Mouse (Mus musculus) embryonic facial prominence, embryonic 14.5 days (tissue): ENCODE measurements around the gene Tmem214. TPM values are rescaled to one million over a fixed set of nuclear protein-coding genes. Genes with fewer than 3 reads are reported as not detected.
"Not testable (repeated sequence)": the region's sequence is repeated elsewhere in the genome, so short reads cannot be mapped to it uniquely, and the experiment has no call there.

Source experiments
- ATAC-seq: fragments of 200-750 bp; cut with Nextera tagmentation; 2 replicates; pipeline ENCODE4 v1.8.0; 2017; ENCODE audit warnings: low read depth, moderate number of reproducible peaks, moderate TSS enrichment
- DNase-seq: peaks from one replicate; pipeline ENCODE4 v3.0.0-alpha.2; 2015; ENCODE audit warnings: low spot score
- H3K27ac ChIP-seq: fragments of 300-500 bp; sonication (generic); replicated peaks from 2 replicates; pipeline ENCODE4 v1.5.1; 2014; ENCODE audit warnings: low read depth, mild to moderate bottlenecking, low read length, moderate library complexity
- H3K27me3 ChIP-seq: fragments of 300-500 bp; sonication (generic); replicated peaks from 2 replicates; pipeline ENCODE4 v1.6.1; 2014; ENCODE audit warnings: low read length; ENCODE audit not compliant: control insufficient read depth, insufficient read depth
- H3K36me3 ChIP-seq: fragments of 300-500 bp; sonication (generic); 2 replicates; pipeline ENCODE4 v1.6.1; 2014; ENCODE audit warnings: low read length, mixed read lengths; ENCODE audit not compliant: control insufficient read depth, insufficient read depth
- H3K4me1 ChIP-seq: fragments of 300-500 bp; sonication (generic); 2 replicates; pipeline ENCODE4 v1.6.1; 2014; ENCODE audit warnings: antibody characterized with exemption, low read length; ENCODE audit not compliant: control insufficient read depth, insufficient read depth
- H3K4me2 ChIP-seq: fragments of 300-500 bp; sonication (generic); 2 replicates; pipeline ENCODE4 v1.6.1; 2014; ENCODE audit warnings: low read depth, mild to moderate bottlenecking, low read length, moderate library complexity, mixed read lengths
- H3K4me3 ChIP-seq: fragments of 300-500 bp; sonication (generic); 2 replicates; pipeline ENCODE4 v1.5.1; 2014; ENCODE audit warnings: low read depth, mild to moderate bottlenecking, low read length
- H3K9ac ChIP-seq: fragments of 300-500 bp; sonication (generic); 2 replicates; pipeline ENCODE4 v1.6.1; 2014; ENCODE audit warnings: low read depth, mild to moderate bottlenecking, low read length, moderate library complexity, mixed read lengths
- H3K9me3 ChIP-seq: fragments of 300-500 bp; sonication (generic); 2 replicates; pipeline ENCODE4 v1.6.1; 2016; ENCODE audit warnings: low read length; ENCODE audit not compliant: control insufficient read depth
- WGBS: fragments of 180-500 bp; shearing (Covaris S2); extraction: QIAGEN DNeasy Blood & Tissue Kit; methylation state at CpG from one replicate; pipeline ENCODE4 v1.1.7; 2014; 5-methylcytosine and 5-hydroxymethylcytosine counted together
- polyA plus RNA-seq: library from polyadenylated mRNA; unstranded; fragments of >200 nt; fragmentation: Nextera tagmentation; extraction: Ambion mirVana; gene quantifications from 2 replicates; pipeline ENCODE4 v1.2.1, GENCODE M21; 2014

Gene Tmem214
- polyA plus RNA-seq, 1 experiment from 2014 or later, result 77.1 TPM

- H3K4me2 ChIP-seq, H3K4me1 ChIP-seq, DNase-seq, ATAC-seq, H3K27me3 ChIP-seq, H3K27ac ChIP-seq, H3K9me3 ChIP-seq, H3K9ac ChIP-seq, H3K4me3 ChIP-seq: not testable (repeated sequence)
- peaks cover 13% of the 10 kb centered on the region for H3K36me3 ChIP-seq
- 73% methylated on average over 4 of the region's 4 CpGs for WGBS
Observed at GRCm38 (mm10) chr5:30881839-30882238, 14.0 kb downstream of the Tmem214 start.

GRCm38 (mm10) chr5:30886209-30886608 lies 18.4 kb downstream of the Tmem214 start:
- no peak for DNase-seq
- peak overlapping the region; percentile 97; the same call in 1 of the 2 replicates for H3K27ac ChIP-seq
- H3K9ac ChIP-seq, result no peak overlapping the region

GRCm38 (mm10) chr5:30886731-30887130 lies 18.9 kb downstream of the Tmem214 start:
- DNase-seq, result no peak
- 30% methylated on average over 5 of the region's 5 CpGs for WGBS

More at GRCm38 (mm10) chr5:30886209-30886608, 18.4 kb downstream of the Tmem214 start:
- no peak for ATAC-seq
- Histone ChIP-seq H3K4me1 (peaks cover 12% of the 10 kb centered on the region), H3K9me3 (no peaks in the 10 kb centered on the region), H3K27me3 (no peaks in the 10 kb centered on the region), H3K4me2 (peak overlapping the region; percentile 79; the same call in 1 of the 2 replicates), H3K4me3 (no peak overlapping the region), H3K36me3 (peaks cover 5% of the 10 kb centered on the region)
- WGBS, result 54% methylated on average over 4 of the region's 4 CpGs

GRCm38 (mm10) chr5:30887331-30887761 lies 19.5 kb downstream of the Tmem214 start:
- peaks cover 12% of the 10 kb centered on the region for H3K4me1 ChIP-seq
- peak; percentile 58 for ATAC-seq
- DNase-seq, result peak; percentile 93
- H3K27ac ChIP-seq, result peak overlapping the region; percentile 97
- H3K4me2 ChIP-seq, result peak overlapping the region; percentile 79
- H3K27me3 ChIP-seq, result no peaks in the 10 kb centered on the region
- H3K4me3 ChIP-seq, result peak overlapping the region; percentile 66
- no peaks in the 10 kb centered on the region for H3K9me3 ChIP-seq
- H3K36me3 ChIP-seq, result peaks cover 16% of the 10 kb centered on the region
- H3K9ac ChIP-seq, result peak overlapping the region; percentile 82
- 1% methylated on average over 19 of the region's 19 CpGs for WGBS

More at GRCm38 (mm10) chr5:30886731-30887130, 18.9 kb downstream of the Tmem214 start:
- H3K27ac ChIP-seq, result peak overlapping the region; percentile 97
- H3K4me2 ChIP-seq, result peak overlapping the region; percentile 79
- peaks cover 10% of the 10 kb centered on the region for H3K36me3 ChIP-seq
- H3K9me3 ChIP-seq, result no peaks in the 10 kb centered on the region
- H3K4me1 ChIP-seq, result peaks cover 12% of the 10 kb centered on the region
- H3K4me3 ChIP-seq, result peak overlapping the region; percentile 66
- peak overlapping the region; percentile 82 for H3K9ac ChIP-seq
- no peak for ATAC-seq
- no peaks in the 10 kb centered on the region for H3K27me3 ChIP-seq

GRCm38 (mm10) chr5:30887858-30888336 lies 20.1 kb downstream of the Tmem214 start:
- ATAC-seq, result peak; percentile 88
- Histone ChIP-seq H3K4me3 (peak overlapping the region; percentile 66), H3K9ac (peak overlapping the region; percentile 82), H3K9me3 (no peaks in the 10 kb centered on the region), H3K4me1 (peaks cover 12% of the 10 kb centered on the region), H3K36me3 (peaks cover 22% of the 10 kb centered on the region), H3K27ac (peak overlapping the region; percentile 97), H3K27me3 (no peaks in the 10 kb centered on the region), H3K4me2 (peak overlapping the region; percentile 79)
- peak; percentile 98 for DNase-seq
- under 1% methylated on average over 28 of the region's 28 CpGs for WGBS

GRCm38 (mm10) chr5:30888337-30889087 lies 20.7 kb downstream of the Tmem214 start, which contains the start of gene Agbl5:
Gene Agbl5 (plus strand): TSS chr5:30888694.
- WGBS, result under 1% methylated on average over 31 of the region's 42 CpGs
- ATAC-seq (peak; percentile 94), DNase-seq (peak; percentile 98)
- H3K4me2 ChIP-seq, result peak within 1 kb of the TSS; percentile 79
- H3K27me3 ChIP-seq, result no peaks in the 10 kb centered on the region
- peaks cover 28% of the 10 kb centered on the region for H3K36me3 ChIP-seq
- H3K4me3 ChIP-seq, result peak within 1 kb of the TSS; percentile 66
- H3K9ac ChIP-seq, result peak within 1 kb of the TSS; percentile 82
- H3K4me1 ChIP-seq, result peaks cover 12% of the 10 kb centered on the region
- no peaks in the 10 kb centered on the region for H3K9me3 ChIP-seq
- H3K27ac ChIP-seq, result peak within 1 kb of the TSS; percentile 97

- under 1% methylated on average over 24 of the region's 42 CpGs for WGBS
- no peaks in the 10 kb centered on the region for H3K27me3 ChIP-seq
- H3K9me3 ChIP-seq, result no peaks in the 10 kb centered on the region
- peaks cover 12% of the 10 kb centered on the region for H3K4me1 ChIP-seq
- H3K4me2 ChIP-seq, result peak overlapping the region; percentile 79
- peak overlapping the region; percentile 97 for H3K27ac ChIP-seq
- H3K9ac ChIP-seq, result peak overlapping the region; percentile 79
- H3K36me3 ChIP-seq, result peaks cover 35% of the 10 kb centered on the region
- DNase-seq, result peak; percentile 68
- ATAC-seq, result peak; percentile 10
- peak overlapping the region; percentile 66 for H3K4me3 ChIP-seq
Observed at GRCm38 (mm10) chr5:30889088-30889754, 21.4 kb downstream of the Tmem214 start.

- H3K27ac ChIP-seq, result peak overlapping the region; percentile 97
- peaks cover 12% of the 10 kb centered on the region for H3K4me1 ChIP-seq
- peak overlapping the region; percentile 79 for H3K9ac ChIP-seq
- 66% methylated on average over 7 of the region's 7 CpGs for WGBS
- H3K4me2 ChIP-seq, result peak overlapping the region; percentile 79
- no peaks in the 10 kb centered on the region for H3K27me3 ChIP-seq
- H3K9me3 ChIP-seq, result no peaks in the 10 kb centered on the region
- peaks cover 46% of the 10 kb centered on the region for H3K36me3 ChIP-seq
- H3K4me3 ChIP-seq, result peak overlapping the region; percentile 66
- DNase-seq (no peak), ATAC-seq (no peak)
Observed at GRCm38 (mm10) chr5:30890375-30890774, 22.6 kb downstream of the Tmem214 start.
